Mouse (Mus musculus): Measurements from ENCODE around the gene Masp2. TPM values are rescaled to one million over a fixed set of nuclear protein-coding genes. Genes with fewer than 3 reads are reported as not detected.

Gene Masp2
- polyA plus RNA-seq, 1 experiment from 2014 or later, result 0.51 TPM

- no peaks in the 10 kb centered on the region for H3K4me1 ChIP-seq (ENCODE audit: control insufficient read depth, insufficient read depth, low read length)
- no peaks in the 10 kb centered on the region for H3K27me3 ChIP-seq (ENCODE audit: control insufficient read depth, insufficient read depth, low read length)
- H3K4me2 ChIP-seq (ENCODE audit: low read length), result no peak overlapping the region
- WGBS, result 78% methylated on average over 7 of the region's 7 CpGs
- H3K9ac ChIP-seq (replicated peaks; ENCODE audit: low read length), result no peak overlapping the region
- peaks cover 3% of the 10 kb centered on the region; the same call in 1 of the 2 replicates for H3K36me3 ChIP-seq (ENCODE audit: control insufficient read depth, insufficient read depth, low read length)
- ATAC-seq (ENCODE audit: low FRiP score, low TSS enrichment) (no peak), DNase-seq (no peak)
- H3K9me3 ChIP-seq (ENCODE audit: control insufficient read depth, low read length), result no peaks in the 10 kb centered on the region
- H3K4me3 ChIP-seq (replicated peaks; ENCODE audit: low read depth, low read length), result no peak overlapping the region
- H3K27ac ChIP-seq (replicated peaks; ENCODE audit: low read depth, low read length), result no peak overlapping the region
These were observed 1.8 kb downstream of the Masp2 start for GRCm38 (mm10) chr4:148604141-148604540.

GRCm38 (mm10) chr4:148604541-148605165, 2.3 kb downstream of the Masp2 start:
- peak; percentile 79 for DNase-seq
- Histone ChIP-seq H3K9me3 (ENCODE audit: control insufficient read depth, low read length) (no peaks in the 10 kb centered on the region), H3K4me2 (ENCODE audit: low read length) (no peak overlapping the region), H3K9ac (replicated peaks; ENCODE audit: low read length) (no peak overlapping the region), H3K4me3 (replicated peaks; ENCODE audit: low read depth, low read length) (no peak overlapping the region), H3K4me1 (ENCODE audit: control insufficient read depth, insufficient read depth, low read length) (no peaks in the 10 kb centered on the region), H3K27me3 (ENCODE audit: control insufficient read depth, insufficient read depth, low read length) (no peaks in the 10 kb centered on the region), H3K36me3 (ENCODE audit: control insufficient read depth, insufficient read depth, low read length) (peaks cover 3% of the 10 kb centered on the region; the same call in 1 of the 2 replicates), H3K27ac (replicated peaks; ENCODE audit: low read depth, low read length) (no peak overlapping the region)
- 88% methylated on average over 3 of the region's 3 CpGs for WGBS
- 0 out of 2 replicates have a peak, but pooled peaks have one; percentile 29 for ATAC-seq (ENCODE audit: low FRiP score, low TSS enrichment)

DNA sequence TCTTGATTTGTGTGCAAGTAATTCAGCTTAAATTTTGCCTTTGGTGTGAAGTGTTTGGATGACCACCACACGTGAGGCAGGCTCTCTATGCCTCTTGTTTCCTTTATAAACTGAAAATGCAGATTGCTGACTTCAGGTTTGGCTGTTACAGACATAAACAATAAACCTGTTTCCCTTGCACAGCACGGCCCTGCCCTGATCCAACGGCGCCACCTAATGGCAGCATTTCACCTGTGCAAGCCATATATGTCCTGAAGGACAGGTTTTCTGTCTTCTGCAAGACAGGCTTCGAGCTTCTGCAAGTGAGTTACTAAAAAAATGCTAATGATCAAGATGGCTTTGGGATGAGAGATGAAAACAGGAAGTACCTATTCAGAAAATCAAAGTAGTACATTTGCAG, 5.4 kb downstream of the Masp2 start:
- no peak overlapping the region for H3K9ac ChIP-seq (replicated peaks; ENCODE audit: low read length)
- 30% methylated on average over 5 of the region's 5 CpGs for WGBS
- no peak overlapping the region for H3K4me2 ChIP-seq (ENCODE audit: low read length)
- no peaks in the 10 kb centered on the region for H3K27me3 ChIP-seq (ENCODE audit: control insufficient read depth, insufficient read depth, low read length)
- DNase-seq, result peak; percentile 67
- peaks cover 26% of the 10 kb centered on the region for H3K36me3 ChIP-seq (ENCODE audit: control insufficient read depth, insufficient read depth, low read length)
- no peak overlapping the region for H3K4me3 ChIP-seq (replicated peaks; ENCODE audit: low read depth, low read length)
- no peak for ATAC-seq (ENCODE audit: low FRiP score, low TSS enrichment)
- H3K9me3 ChIP-seq (ENCODE audit: control insufficient read depth, low read length), result no peaks in the 10 kb centered on the region
- H3K27ac ChIP-seq (replicated peaks; ENCODE audit: low read depth, low read length), result no peak overlapping the region
- no peaks in the 10 kb centered on the region for H3K4me1 ChIP-seq (ENCODE audit: control insufficient read depth, insufficient read depth, low read length)

- DNase-seq (no peak), ATAC-seq (ENCODE audit: low FRiP score, low TSS enrichment) (no peak)
- Histone ChIP-seq H3K9me3 (ENCODE audit: control insufficient read depth, low read length) (no peaks in the 10 kb centered on the region), H3K4me2 (ENCODE audit: low read length) (no peak overlapping the region), H3K27ac (replicated peaks; ENCODE audit: low read depth, low read length) (no peak overlapping the region), H3K36me3 (ENCODE audit: control insufficient read depth, insufficient read depth, low read length) (peaks cover 40% of the 10 kb centered on the region), H3K9ac (replicated peaks; ENCODE audit: low read length) (no peak overlapping the region), H3K27me3 (ENCODE audit: control insufficient read depth, insufficient read depth, low read length) (no peaks in the 10 kb centered on the region), H3K4me1 (ENCODE audit: control insufficient read depth, insufficient read depth, low read length) (no peaks in the 10 kb centered on the region), H3K4me3 (replicated peaks; ENCODE audit: low read depth, low read length) (no peak overlapping the region)
- 86% methylated on average over 5 of the region's 5 CpGs for WGBS
These were observed 7.5 kb downstream of the Masp2 start for GRCm38 (mm10) chr4:148609805-148610204.

DNA sequence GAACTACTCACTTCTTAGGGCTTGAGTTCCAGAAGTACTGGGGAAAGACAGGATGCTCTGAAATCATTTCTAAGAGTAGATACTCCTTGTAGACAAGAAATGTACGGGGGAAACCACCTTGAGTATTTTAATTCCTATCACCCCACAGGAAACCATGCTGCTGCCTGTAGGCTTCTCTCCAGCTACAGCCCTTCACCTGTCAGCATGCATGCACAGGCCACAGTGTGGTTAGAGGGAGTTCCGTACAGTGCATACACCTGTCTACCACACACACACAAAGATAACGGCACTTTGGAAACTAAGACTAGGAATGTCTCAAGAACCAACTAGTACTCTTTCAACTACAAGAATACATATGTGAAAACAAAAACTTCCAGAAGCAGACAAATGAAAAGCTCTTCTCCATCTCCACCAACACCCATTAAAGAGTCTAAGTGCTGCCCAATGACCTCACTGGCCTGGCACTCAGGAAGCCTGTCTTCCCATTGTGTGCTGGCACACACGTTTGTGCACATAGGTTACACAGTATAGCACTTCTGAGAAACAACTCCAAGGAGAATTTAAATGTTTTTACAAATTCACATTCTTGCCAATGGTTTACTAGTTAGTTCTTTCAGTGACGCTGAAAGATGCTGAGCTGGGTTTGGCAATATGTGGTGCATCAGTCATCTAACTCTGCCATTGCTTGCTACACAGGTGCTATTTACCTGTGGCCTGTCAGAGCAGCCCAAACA, 8.4 kb downstream of the Masp2 start:
- WGBS, result 78% methylated on average over 5 of the region's 5 CpGs
- Histone ChIP-seq H3K4me2 (ENCODE audit: low read length) (no peak overlapping the region), H3K9ac (replicated peaks; ENCODE audit: low read length) (no peak overlapping the region), H3K27ac (replicated peaks; ENCODE audit: low read depth, low read length) (no peak overlapping the region), H3K36me3 (ENCODE audit: control insufficient read depth, insufficient read depth, low read length) (peaks cover 50% of the 10 kb centered on the region), H3K9me3 (ENCODE audit: control insufficient read depth, low read length) (no peaks in the 10 kb centered on the region), H3K4me1 (ENCODE audit: control insufficient read depth, insufficient read depth, low read length) (no peaks in the 10 kb centered on the region), H3K4me3 (replicated peaks; ENCODE audit: low read depth, low read length) (no peak overlapping the region), H3K27me3 (ENCODE audit: control insufficient read depth, insufficient read depth, low read length) (no peaks in the 10 kb centered on the region)
- DNase-seq (no peak), ATAC-seq (ENCODE audit: low FRiP score, low TSS enrichment) (no peak)

- Histone ChIP-seq H3K4me2 (ENCODE audit: low read length) (no peak overlapping the region), H3K27ac (replicated peaks; ENCODE audit: low read depth, low read length) (no peak overlapping the region)
These were observed 10.2 kb downstream of the Masp2 start for GRCm38 (mm10) chr4:148612557-148612956.

GRCm38 (mm10) chr4:148613738-148614137, 11.4 kb downstream of the Masp2 start:
- H3K36me3 ChIP-seq (ENCODE audit: control insufficient read depth, insufficient read depth, low read length), result peaks cover 67% of the 10 kb centered on the region
- no peak overlapping the region for H3K9ac ChIP-seq (replicated peaks; ENCODE audit: low read length)
- H3K4me3 ChIP-seq (replicated peaks; ENCODE audit: low read depth, low read length), result no peak overlapping the region
- no peak overlapping the region for H3K4me2 ChIP-seq (ENCODE audit: low read length)
- no peaks in the 10 kb centered on the region for H3K9me3 ChIP-seq (ENCODE audit: control insufficient read depth, low read length)
- no peaks in the 10 kb centered on the region for H3K4me1 ChIP-seq (ENCODE audit: control insufficient read depth, insufficient read depth, low read length)
- DNase-seq (no peak), ATAC-seq (ENCODE audit: low FRiP score, low TSS enrichment) (no peak)
- no peak overlapping the region for H3K27ac ChIP-seq (replicated peaks; ENCODE audit: low read depth, low read length)
- WGBS, result 69% methylated on average over 9 of the region's 9 CpGs
- no peaks in the 10 kb centered on the region for H3K27me3 ChIP-seq (ENCODE audit: control insufficient read depth, insufficient read depth, low read length)

More at GRCm38 (mm10) chr4:148612557-148612956, 10.2 kb downstream of the Masp2 start:
- no peaks in the 10 kb centered on the region for H3K4me1 ChIP-seq (ENCODE audit: control insufficient read depth, insufficient read depth, low read length)
- H3K4me3 ChIP-seq (replicated peaks; ENCODE audit: low read depth, low read length), result no peak overlapping the region
- H3K9ac ChIP-seq (replicated peaks; ENCODE audit: low read length), result no peak overlapping the region
- H3K36me3 ChIP-seq (ENCODE audit: control insufficient read depth, insufficient read depth, low read length), result peaks cover 59% of the 10 kb centered on the region
- DNase-seq, result no peak
- no peaks in the 10 kb centered on the region for H3K9me3 ChIP-seq (ENCODE audit: control insufficient read depth, low read length)
- no peak for ATAC-seq (ENCODE audit: low FRiP score, low TSS enrichment)
- no peaks in the 10 kb centered on the region for H3K27me3 ChIP-seq (ENCODE audit: control insufficient read depth, insufficient read depth, low read length)
- WGBS, result 61% methylated on average over 4 of the region's 4 CpGs

- Histone ChIP-seq H3K36me3 (ENCODE audit: control insufficient read depth, insufficient read depth, low read length) (peaks cover 87% of the 10 kb centered on the region), H3K27me3 (ENCODE audit: control insufficient read depth, insufficient read depth, low read length) (no peaks in the 10 kb centered on the region), H3K9ac (replicated peaks; ENCODE audit: low read length) (no peak overlapping the region), H3K4me2 (ENCODE audit: low read length) (no peak overlapping the region), H3K9me3 (ENCODE audit: control insufficient read depth, low read length) (no peaks in the 10 kb centered on the region), H3K27ac (replicated peaks; ENCODE audit: low read depth, low read length) (no peak overlapping the region), H3K4me1 (ENCODE audit: control insufficient read depth, insufficient read depth, low read length) (0 out of 2 replicates have a peak, but pooled peaks cover 5% of the 10 kb centered on the region), H3K4me3 (replicated peaks; ENCODE audit: low read depth, low read length) (no peak overlapping the region)
- ATAC-seq (ENCODE audit: low FRiP score, low TSS enrichment) (no peak), DNase-seq (no peak)
- 94% methylated on average over 1 of the region's 1 CpGs for WGBS
These were observed 17.5 kb downstream of the Masp2 start for GRCm38 (mm10) chr4:148619805-148620204.

- DNase-seq (no peak), ATAC-seq (ENCODE audit: low FRiP score, low TSS enrichment) (no peak)
- Histone ChIP-seq H3K9me3 (ENCODE audit: control insufficient read depth, low read length) (no peaks in the 10 kb centered on the region), H3K36me3 (ENCODE audit: control insufficient read depth, insufficient read depth, low read length) (peaks cover 82% of the 10 kb centered on the region), H3K9ac (replicated peaks; ENCODE audit: low read length) (no peak overlapping the region), H3K27me3 (ENCODE audit: control insufficient read depth, insufficient read depth, low read length) (no peaks in the 10 kb centered on the region), H3K27ac (replicated peaks; ENCODE audit: low read depth, low read length) (no peak overlapping the region), H3K4me1 (ENCODE audit: control insufficient read depth, insufficient read depth, low read length) (0 out of 2 replicates have a peak, but pooled peaks cover 9% of the 10 kb centered on the region), H3K4me2 (ENCODE audit: low read length) (no peak overlapping the region), H3K4me3 (replicated peaks; ENCODE audit: low read depth, low read length) (no peak overlapping the region)
- 90% methylated on average over 1 of the region's 1 CpGs for WGBS
These were observed 18.4 kb downstream of the Masp2 start for GRCm38 (mm10) chr4:148620718-148621117.

Measured in midbrain, embryonic 14.5 days (tissue).